Mouse (Mus musculus): Measurements from ENCODE around the gene Tst. TPM values are rescaled to one million over a fixed set of nuclear protein-coding genes. Genes with fewer than 3 reads are reported as not detected.

The Tst gene
- total RNA-seq, 2 experiments from 2014 or later, result 276 to 330 TPM

DNA sequence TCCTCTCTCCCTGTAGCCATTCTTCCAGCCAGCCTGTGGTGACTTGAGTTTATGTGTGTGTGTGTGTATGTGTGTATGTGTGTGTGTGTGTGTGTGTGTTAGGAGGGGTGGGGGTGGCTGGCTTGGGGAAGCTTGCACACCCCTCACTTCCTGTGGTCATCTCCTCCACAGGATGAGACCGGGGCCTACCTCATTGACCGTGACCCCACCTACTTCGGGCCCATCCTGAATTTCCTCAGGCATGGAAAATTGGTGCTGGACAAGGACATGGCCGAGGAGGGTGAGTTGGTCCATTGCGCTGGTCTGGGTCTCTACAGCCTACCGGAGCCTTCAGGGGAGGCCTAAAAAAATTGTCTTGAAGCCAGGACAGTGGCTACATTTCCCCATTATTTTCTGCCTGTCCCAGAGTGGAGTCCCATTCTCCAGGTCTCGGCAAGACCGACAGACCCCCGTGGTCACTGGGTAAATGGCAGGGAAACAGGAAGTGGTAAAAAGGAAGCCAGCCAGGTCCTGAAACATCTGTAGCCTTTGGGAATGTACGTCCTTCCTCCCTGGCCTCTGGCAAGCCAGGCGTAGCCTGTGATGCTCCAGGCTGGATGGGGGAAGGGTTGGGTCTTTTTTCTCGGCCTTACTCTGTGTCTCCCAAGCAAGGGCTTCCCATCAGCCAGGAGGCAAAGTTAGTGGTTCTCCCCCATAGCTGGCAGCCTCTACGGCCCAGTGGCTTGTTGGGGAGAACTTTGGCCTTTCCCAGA lies 24.3 kb upstream of the Tst start:
- DNase-seq, result no peak

GRCm38 (mm10) chr15:78429139-78429459 lies 23.4 kb upstream of the Tst start:
- no peak for DNase-seq

- DNase-seq, result peak; percentile 89 to 91
Measured at GRCm38 (mm10) chr15:78428391-78429138, 22.9 kb upstream of the Tst start, which contains the start of gene Kctd17. Gene Kctd17 (plus strand): TSS chr15:78428564.

- DNase-seq, result no peak
Measured at GRCm38 (mm10) chr15:78425230-78425629, 19.5 kb upstream of the Tst start.

DNA sequence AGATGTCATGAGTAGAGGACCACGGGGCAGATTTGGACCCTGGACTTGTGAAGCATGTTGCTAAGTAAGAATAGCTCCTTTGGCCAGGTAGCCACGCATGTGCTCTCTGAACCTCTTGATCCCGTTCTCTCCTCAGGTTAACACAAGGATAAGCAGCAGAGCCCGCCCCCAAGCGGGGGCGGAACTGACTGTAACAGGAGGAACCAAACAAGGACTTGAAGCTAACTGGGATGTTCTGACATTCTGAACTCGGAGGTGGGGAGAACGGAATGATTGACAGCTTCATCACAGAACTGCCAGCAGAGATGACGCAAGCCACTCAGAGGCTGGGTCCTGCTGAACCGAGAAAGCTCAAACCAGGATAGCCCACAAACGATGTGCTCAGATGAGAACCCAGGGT lies 18.8 kb upstream of the Tst start:
- DNase-seq, result no peak

DNA sequence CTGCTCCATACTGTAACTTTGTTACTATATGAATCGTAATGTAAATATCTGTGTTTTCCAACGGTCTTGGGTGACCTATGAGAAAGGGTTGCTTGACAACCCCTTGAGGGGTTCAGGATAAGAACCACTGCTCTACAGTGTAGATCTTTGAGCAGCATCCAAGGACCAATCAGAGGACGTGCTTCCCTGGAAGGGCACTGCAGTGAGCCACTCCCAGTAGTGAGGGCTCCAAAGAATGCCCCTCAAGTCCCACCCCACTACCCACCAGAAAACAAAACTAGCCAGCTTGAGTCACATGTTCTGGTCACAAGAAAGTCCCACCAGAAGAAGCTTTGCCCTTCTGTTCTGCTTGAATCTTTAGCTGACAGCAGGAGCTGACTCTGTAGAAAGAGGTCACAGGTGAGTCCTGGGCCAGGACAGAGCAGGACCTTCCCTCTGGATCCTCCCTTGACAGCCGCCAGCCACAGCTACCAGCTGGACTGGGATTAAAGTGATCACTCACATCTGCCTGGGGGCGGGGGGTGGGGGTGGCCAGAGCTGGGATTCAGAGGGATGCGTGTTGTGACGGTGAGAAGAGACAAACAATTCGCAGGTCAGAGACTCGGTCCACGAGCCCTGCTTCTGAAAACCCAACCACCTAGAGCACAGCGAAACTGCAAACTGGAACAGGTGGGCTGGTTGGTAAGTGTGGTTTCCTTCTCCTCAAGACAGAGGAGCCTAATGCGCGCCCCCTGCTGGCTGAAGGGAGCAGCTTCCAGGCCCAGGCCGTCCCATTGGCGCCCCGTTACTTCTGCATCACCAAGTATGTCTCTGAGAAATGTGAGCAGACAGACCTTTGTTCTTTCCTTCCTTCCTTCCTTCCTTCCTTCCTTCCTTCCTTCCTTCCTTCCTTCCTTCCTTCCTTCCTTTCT lies 16.6 kb upstream of the Tst start:
- peak; percentile 89 to 92 for DNase-seq

- DNase-seq, result no peak
Measured at GRCm38 (mm10) chr15:78420395-78420794, 14.7 kb upstream of the Tst start.

DNA sequence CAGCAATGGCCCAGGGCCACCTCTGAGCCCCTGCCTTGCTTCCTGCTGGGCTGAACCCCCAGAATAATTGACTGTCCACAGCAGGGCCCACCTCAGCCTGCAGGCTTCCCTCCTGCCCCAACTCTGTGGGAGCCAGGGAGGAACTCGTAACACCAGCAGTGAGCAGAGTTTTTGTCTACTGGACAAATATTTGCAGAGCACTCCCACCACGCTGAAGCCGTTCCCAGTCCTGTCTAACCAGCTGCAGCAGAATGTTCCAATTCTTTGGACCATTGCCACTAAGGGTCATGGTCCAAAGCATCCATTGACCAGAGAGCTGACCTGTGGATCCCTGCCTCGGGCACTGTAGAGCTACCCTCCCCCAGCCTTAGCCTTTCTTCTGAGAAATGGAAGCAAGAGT lies 11.2 kb upstream of the Tst start:
- DNase-seq, result no peak

- no peak for DNase-seq
Measured at GRCm38 (mm10) chr15:78414157-78414556, 8.4 kb upstream of the Tst start.

GRCm38 (mm10) chr15:78413719-78414117 lies 8.0 kb upstream of the Tst start:
- DNase-seq, result no peak

DNA sequence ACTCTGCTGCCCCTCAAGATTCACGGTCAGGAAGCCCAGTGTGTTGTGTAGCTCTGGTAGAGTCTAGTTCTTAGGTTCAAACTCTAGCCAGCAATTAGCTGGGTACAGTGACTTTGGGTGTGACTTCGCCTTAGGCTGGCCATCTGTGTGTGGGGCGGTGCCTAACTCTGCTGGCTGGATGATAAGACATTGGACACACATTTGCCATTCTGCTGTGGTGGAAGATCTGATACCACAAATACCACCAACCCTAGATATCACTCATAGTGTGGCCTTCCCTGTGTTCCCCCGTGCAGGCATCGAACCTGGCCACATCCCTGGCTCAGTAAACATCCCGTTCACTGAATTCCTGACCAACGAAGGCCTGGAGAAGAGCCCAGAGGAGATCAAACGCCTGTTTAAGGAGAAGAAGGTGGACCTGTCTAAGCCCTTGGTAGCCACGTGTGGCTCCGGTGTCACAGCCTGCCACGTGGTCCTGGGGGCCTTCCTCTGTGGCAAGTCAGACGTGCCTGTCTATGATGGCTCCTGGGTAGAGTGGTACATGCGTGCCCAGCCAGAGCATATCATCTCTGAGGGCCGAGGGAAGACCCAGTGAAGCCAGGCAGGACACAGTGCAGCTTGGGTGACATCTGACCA lies 7.5 kb upstream of the Tst start:
- DNase-seq, result no peak

DNA sequence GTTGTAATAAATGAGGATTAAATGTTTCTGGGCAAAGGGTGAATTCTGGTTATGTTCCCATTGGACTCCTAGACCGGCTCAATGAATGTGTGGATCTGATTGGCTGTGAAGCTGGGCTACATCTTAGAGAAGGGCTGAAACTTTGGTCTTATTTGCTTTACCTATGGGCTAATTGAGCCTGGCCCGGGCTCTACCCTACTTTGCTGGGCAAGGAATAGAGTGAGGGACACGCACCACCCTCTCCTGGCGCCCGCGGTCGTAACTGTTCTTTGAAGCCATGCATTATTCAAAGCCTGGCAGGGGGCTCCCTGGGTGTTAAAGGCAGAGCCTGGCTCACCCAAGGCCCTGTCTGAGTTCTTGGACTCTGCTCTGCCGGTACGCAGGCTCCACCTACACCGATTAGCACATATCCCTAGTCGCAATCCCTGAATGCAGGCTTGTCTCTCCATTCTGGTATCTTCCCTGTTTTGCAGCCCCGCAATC lies 3.9 kb upstream of the Tst start:
- DNase-seq, result no peak

GRCm38 (mm10) chr15:78406293-78406934 lies 707 bp upstream of the Tst start, which contains the start of gene Mpst:
Gene Mpst (plus strand): TSS chr15:78406416.
- DNase-seq, result peak; percentile 92 to 93

- DNase-seq, result no peak
Measured at GRCm38 (mm10) chr15:78405098-78405497, 609 bp downstream of the Tst start.

GRCm38 (mm10) chr15:78403896-78404295 lies 1.8 kb downstream of the Tst start:
- peak; percentile 90 to 92 for DNase-seq

GRCm38 (mm10) chr15:78403301-78403741 lies 2.4 kb downstream of the Tst start:
- DNase-seq, result peak; percentile 86 to 91

DNA sequence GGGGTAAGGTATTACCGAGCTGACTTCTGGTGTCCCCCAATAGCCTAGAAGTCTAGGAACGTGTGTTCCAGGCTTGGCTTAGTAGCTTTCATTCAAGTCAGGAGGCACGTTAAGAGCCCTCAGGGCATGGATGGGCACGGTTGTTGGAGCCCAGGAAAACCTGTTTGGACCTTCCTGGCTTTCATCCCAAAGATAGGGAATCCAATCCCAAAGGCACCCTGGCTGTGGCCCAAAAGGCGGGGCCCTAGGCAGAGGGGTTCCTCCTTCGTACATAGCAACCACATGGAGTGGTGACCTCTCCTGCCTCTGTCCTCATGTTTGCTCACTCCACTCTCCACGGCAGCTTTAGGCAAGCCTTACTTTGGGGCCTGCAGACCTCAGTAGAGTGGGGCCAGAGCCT lies 3.3 kb downstream of the Tst start:
- peak; percentile 79 to 89 for DNase-seq

- DNase-seq, result peak; percentile 91
Measured at GRCm38 (mm10) chr15:78401921-78402320, 3.8 kb downstream of the Tst start.

GRCm38 (mm10) chr15:78401345-78401744 lies 4.4 kb downstream of the Tst start:
- DNase-seq, result no peak

DNA sequence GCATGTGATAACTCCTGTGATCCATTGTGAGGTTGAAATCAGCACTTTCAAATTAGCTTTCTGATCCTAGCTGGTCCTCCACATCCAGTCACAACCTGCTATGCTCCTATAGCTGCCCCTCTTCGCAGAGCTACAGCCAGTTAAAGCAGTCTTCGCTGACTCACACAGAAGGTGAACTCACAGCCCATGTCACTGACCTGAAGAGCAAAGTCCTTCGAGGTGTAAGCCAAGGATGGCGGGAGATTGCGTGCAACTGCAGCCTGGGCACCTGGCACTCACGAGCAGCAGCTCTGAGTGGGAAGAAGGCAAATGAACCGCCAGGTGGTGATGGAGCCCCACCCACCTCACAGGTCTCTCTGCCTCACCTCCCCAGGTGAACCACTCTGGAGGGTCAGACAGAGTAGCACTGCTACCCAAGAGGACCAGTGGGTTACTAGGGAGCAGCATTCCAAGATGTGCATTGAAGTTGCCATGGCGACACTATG lies 10.2 kb downstream of the Tst start, which contains the start of gene Tex33:
TSS of gene Tex33 (minus strand) at position 435 of the 485 bp plus-strand sequence.
- DNase-seq, result no peak

- DNase-seq, result no peak
Measured at GRCm38 (mm10) chr15:78390855-78391254, 14.9 kb downstream of the Tst start.

Measured in adrenal gland, postnatal 36 days (tissue).